Mouse (Mus musculus): Measurements from ENCODE around the gene Unk.

The Unk gene

GRCm38 (mm10) chr11:116030088-116030897 lies at the start of gene Unk:
Unk (plus strand) TSS chr11:116030322.
- peak; percentile 97 for DNase-seq

GRCm38 (mm10) chr11:115982472-115982871 lies 47.6 kb upstream of the Unk start:
- DNase-seq, result no peak

GRCm38 (mm10) chr11:115983291-115983690 lies 46.8 kb upstream of the Unk start:
- DNase-seq, result no peak

DNA sequence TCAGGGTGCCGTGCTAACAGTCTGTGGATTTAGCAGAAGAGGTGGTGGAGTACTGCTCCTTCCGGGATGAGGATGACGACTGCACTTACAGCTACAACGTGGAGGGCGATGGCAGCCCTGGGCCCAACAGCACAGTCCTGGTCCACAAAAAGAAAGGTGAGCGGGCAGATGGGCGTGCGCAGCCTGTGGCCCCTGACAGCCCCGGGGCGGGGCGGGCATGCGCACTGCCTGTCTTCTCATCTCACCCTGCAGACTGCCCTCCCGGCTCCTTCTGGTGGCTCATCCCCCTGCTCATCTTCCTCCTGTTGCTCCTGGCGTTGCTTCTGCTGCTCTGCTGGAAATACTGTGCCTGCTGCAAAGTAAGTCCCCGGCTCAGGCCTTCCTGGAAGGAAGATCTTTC lies 40.4 kb upstream of the Unk start:
- DNase-seq, result no peak

- DNase-seq, result no peak
These were observed 38.0 kb upstream of the Unk start for GRCm38 (mm10) chr11:115992098-115992497.

DNA sequence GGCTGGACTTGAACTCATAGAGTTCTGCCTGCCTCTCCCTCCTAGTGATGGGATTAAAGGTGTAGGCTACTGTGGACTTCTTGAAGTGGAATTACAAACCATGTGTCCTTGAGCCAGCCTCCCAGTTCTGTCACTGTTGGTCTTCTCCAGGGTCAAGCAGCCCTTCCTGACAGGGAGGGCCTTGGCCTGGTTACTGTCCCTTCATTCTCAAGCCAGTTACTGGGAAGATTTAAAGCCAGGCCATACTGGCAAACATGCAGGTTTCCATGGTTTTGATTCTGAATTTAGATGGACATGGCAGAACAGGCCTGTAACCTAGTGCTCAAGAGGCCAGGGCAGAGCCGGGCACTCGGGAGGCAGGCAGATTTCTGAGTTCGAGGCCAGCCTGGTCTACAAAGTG lies 34.9 kb upstream of the Unk start:
- DNase-seq, result no peak

- DNase-seq, result no peak
These were observed 33.1 kb upstream of the Unk start for GRCm38 (mm10) chr11:115997047-115997446.

DNA sequence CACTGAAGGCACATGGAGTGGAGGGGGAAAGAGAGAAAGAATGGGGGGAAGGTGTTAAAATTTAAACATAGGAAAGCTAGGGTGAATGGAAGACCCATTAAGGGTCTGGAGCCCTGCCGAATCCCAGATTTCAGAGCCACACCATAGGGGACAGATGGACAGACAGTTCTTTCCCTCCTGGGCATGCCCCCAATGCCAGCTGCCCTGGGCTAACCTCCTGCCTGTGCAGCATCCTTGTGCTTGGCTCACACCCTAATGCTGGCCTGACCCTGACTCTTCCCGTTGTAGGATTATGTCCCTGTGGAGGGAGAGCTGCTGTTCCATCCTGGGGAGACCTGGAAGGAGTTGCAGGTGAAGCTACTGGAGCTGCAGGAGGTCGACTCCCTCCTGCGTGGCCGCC lies 32.5 kb upstream of the Unk start:
- no peak for DNase-seq

- no peak for DNase-seq
These were observed 31.1 kb upstream of the Unk start for GRCm38 (mm10) chr11:115999027-115999426.

- DNase-seq, result peak; percentile 55
These were observed 30.5 kb upstream of the Unk start for GRCm38 (mm10) chr11:115999538-116000143.

DNA sequence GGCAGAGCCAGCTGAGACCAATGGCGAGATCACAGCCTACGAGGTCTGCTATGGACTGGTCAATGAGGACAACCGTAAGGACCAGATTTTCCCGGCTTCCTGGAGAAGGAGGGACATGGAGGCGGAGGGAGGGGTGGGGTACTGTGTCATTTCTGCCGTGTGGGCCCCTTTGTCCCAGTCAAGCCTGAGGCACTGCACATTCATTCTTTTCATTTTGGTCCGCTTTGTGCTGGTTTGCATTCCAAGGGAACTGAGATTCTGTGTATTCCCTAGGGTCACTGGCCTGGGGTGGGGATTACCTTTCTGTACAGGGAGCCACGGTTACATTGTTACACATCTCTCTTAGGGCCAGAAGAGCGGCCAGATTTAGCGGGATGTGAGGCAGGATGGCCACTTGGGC lies 29.5 kb upstream of the Unk start:
- no peak for DNase-seq

- no peak for DNase-seq
These were observed 28.4 kb upstream of the Unk start for GRCm38 (mm10) chr11:116001725-116002124.

- no peak for DNase-seq
These were observed 27.2 kb upstream of the Unk start for GRCm38 (mm10) chr11:116002894-116003293.

- no peak for DNase-seq
These were observed 25.8 kb upstream of the Unk start for GRCm38 (mm10) chr11:116004186-116004823.

GRCm38 (mm10) chr11:116004840-116005700 lies 25.1 kb upstream of the Unk start:
- peak; percentile 71 for DNase-seq

DNA sequence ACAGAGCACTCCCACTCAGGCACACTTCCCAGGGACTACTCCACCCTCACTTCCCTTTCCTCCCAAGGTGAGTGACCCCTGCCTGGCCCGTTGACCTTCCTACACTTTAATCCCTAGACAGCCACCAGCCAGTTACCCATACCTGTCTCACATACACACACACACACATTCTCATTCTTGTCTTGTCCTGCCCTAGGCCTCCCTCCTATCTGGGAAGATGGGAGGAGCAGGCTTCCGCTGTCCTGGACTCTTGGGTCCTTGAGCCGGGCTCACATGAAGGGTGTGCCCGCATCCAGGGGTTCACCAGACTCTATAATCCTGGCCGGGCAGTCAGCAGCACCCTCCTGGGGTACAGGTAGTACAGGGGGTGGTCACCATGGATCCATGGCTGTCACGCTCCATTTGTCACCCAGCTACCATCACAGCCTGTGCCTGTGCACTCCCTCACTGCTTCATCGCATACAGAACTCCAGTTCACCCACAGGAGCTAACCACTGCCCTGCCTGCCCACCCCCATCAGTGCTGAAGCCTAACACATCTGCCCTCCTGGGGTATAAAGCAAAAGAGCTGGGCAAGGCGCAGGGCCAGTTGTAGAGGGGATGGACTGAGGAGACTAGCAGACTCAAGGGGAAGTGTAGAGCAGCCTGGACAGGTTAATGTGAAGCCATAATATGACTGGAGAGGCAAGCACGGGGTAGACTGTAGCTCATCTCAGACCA lies 24.3 kb upstream of the Unk start:
- DNase-seq, result no peak

DNA sequence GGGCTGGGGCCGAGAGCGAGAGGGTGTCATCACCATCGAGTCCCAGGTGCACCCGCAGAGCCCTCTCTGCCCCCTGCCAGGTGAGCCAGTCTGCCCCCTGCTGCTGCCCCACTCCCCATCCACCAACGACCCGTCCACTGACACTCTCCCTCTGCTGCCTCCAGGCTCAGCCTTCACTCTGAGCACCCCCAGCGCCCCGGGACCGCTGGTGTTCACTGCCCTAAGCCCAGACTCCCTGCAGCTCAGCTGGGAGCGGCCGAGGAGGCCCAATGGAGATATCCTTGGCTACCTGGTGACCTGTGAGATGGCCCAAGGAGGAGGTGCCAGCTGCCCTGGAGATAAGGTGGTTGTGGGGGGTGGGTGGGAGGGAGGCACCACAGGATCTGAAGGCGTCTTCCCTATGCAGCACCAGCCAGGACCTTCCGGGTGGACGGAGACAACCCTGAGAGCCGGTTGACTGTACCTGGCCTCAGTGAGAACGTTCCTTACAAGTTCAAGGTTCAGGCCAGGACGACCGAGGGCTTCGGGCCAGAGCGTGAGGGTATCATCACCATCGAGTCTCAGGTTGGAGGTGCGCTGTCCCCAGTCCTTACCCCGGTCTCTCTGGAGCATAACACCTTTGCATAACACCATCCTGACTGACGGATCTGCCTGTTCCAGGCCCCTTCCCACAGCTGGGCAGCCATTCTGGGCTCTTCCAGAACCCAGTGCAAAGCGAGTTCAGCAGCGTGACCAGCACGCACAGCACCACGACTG lies 22.8 kb upstream of the Unk start:
- no peak for DNase-seq

GRCm38 (mm10) chr11:116008411-116008810 lies 21.7 kb upstream of the Unk start:
- DNase-seq, result no peak

DNA sequence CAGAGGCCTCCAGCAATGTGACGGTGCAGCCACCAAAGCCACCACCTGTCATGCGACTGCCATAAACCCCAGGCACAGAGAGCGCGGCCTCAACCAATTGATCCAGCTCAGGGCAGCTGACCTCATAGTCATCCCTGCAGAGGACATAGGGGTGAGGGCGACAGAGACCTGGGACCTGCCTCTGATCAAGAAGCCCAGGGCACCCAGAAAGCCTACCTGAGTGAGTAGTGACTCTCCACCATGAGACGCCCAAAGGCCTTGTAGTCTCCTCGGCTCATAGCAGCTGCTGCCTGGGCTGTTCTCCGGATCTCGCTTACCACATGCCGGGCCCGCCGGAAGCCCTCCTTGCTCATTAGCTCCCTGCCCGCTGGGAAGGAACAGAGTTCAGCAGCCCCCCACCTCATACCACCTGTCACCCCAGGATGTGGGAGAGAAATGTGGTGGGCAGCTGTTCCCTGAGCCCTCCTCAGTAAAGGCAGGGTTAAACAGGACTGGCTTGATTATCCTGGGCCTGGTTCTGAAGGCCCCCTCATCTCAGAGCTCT lies 21.2 kb upstream of the Unk start:
- DNase-seq, result no peak

DNA sequence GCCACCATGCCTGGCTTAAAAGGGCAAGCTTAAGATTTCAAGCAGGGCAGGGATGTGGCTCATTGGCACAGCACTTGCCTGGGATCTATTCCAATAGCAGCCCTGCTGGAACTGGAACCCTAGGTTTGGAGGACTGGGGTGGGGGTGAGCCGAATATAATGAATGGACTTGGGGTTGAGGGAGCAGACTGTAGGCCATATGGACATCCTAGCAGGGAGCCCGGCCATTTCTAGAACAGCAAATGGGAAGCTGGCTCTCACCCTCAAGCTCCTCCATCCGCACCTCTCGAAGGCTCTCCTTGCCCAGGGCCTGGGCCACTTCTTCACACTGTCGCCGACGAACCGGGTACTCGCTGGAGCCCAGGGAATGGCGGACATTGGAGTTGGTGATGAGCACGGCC lies 20.5 kb upstream of the Unk start:
- no peak for DNase-seq

- DNase-seq, result no peak
These were observed 20.0 kb upstream of the Unk start for GRCm38 (mm10) chr11:116010146-116010545.

Measured in right cerebral cortex, postnatal 25 days (tissue).